Mouse (Mus musculus): ENCODE results near the gene Rbm8a2. TPM values are rescaled to one million over a fixed set of nuclear protein-coding genes. Genes with fewer than 3 reads are reported as not detected.

The Rbm8a2 gene
- polyA plus RNA-seq, 1 experiment from 2014 or later = 0.30 TPM

Other genes starting within 250 kb of the Rbm8a2 start
- gene Exo1, start 98.5 kb downstream of the Rbm8a2 start, polyA plus RNA-seq (2014; fragmentation: Nextera tagmentation; extraction: Ambion mirVana) = 25.2 and 25.7 TPM in 2 replicates
- 0.11 TPM in 1 of 2 replicates, not detected in the other for gene Gm38100, start 58.8 kb downstream of the Rbm8a2 start, polyA plus RNA-seq (2014; fragmentation: Nextera tagmentation; extraction: Ambion mirVana)